Mouse (Mus musculus) forebrain, embryonic 16.5 days (tissue): ENCODE data around the gene Npdc1. TPM values are rescaled to one million over a fixed set of nuclear protein-coding genes. Genes with fewer than 3 reads are reported as not detected.

Source experiments
- ATAC-seq: fragments of 200-750 bp; cut with Nextera tagmentation; 2 replicates; pipeline ENCODE4 v1.8.0; 2017; ENCODE audit warnings: mild to moderate bottlenecking, moderate library complexity
- H3K27ac ChIP-seq: fragments of 300-500 bp; sonication (generic); 2 replicates; pipeline ENCODE4 v1.5.1; 2014; ENCODE audit warnings: low read length, control low read depth
- H3K27me3 ChIP-seq: fragments of 300-500 bp; sonication (generic); replicated peaks from 2 replicates; pipeline ENCODE4 v1.6.1; 2014; ENCODE audit warnings: low read length; ENCODE audit not compliant: control insufficient read depth, insufficient read depth
- H3K36me3 ChIP-seq: fragments of 300-500 bp; sonication (generic); 2 replicates; pipeline ENCODE4 v1.6.1; 2014; ENCODE audit not compliant: control insufficient read depth, insufficient read depth
- H3K4me1 ChIP-seq: fragments of 300-500 bp; sonication (generic); replicated peaks from 2 replicates; pipeline ENCODE4 v1.6.1; 2014; ENCODE audit warnings: low read length; ENCODE audit not compliant: control insufficient read depth, insufficient read depth
- H3K4me2 ChIP-seq: fragments of 300-500 bp; sonication (generic); 2 replicates; pipeline ENCODE4 v1.6.1; 2014; ENCODE audit warnings: mild to moderate bottlenecking, low read length, control low read depth
- H3K4me3 ChIP-seq: fragments of 300-500 bp; sonication (generic); replicated peaks from 2 replicates; pipeline ENCODE4 v1.5.1; 2014; ENCODE audit warnings: mild to moderate bottlenecking, low read length, control low read depth
- H3K9ac ChIP-seq: fragments of 300-500 bp; sonication (generic); replicated peaks from 2 replicates; pipeline ENCODE4 v1.6.1; 2014; ENCODE audit warnings: low read depth, low read length, control low read depth
- H3K9me3 ChIP-seq: fragments of 300-500 bp; sonication (generic); 2 replicates; pipeline ENCODE4 v1.6.1; 2016; ENCODE audit warnings: low read length; ENCODE audit not compliant: control insufficient read depth
- WGBS: fragments of 180-500 bp; shearing (Covaris S2); extraction: QIAGEN DNeasy Blood & Tissue Kit; methylation state at CpG from one replicate; pipeline ENCODE4 v1.1.7; 2014; 5-methylcytosine and 5-hydroxymethylcytosine counted together
- polyA plus RNA-seq: library from polyadenylated mRNA; unstranded; fragments of >200 nt; fragmentation: Nextera tagmentation; extraction: Ambion mirVana; gene quantifications from 2 replicates; pipeline ENCODE4 v1.2.1, GENCODE M21; 2015

Gene Npdc1
- polyA plus RNA-seq, 1 experiment from 2014 or later = 515 TPM

GRCm38 (mm10) chr2:25426721-25427191 is 27.6 kb downstream of the Npdc1 start:
- H3K4me3 ChIP-seq = no peak overlapping the region
- no peaks in the 10 kb centered on the region for H3K9me3 ChIP-seq
- 0 out of 2 replicates have a peak, but pooled peaks have one; percentile 11 for ATAC-seq
- H3K27ac ChIP-seq = no peak overlapping the region
- no peaks in the 10 kb centered on the region for H3K36me3 ChIP-seq
- peaks cover 25% of the 10 kb centered on the region for H3K4me1 ChIP-seq
- WGBS = 30% methylated on average over 5 of the region's 5 CpGs
- no peaks in the 10 kb centered on the region; the same call in 1 of the 2 replicates for H3K27me3 ChIP-seq
- H3K9ac ChIP-seq = no peak overlapping the region
- H3K4me2 ChIP-seq = no peak overlapping the region

- whole genome bisulfite sequencing = 91% methylated on average over 5 of the region's 5 CpGs
- ATAC-seq = no peak
These were observed 28.1 kb downstream of the Npdc1 start for GRCm38 (mm10) chr2:25427256-25427655.

GRCm38 (mm10) chr2:25428442-25429236 is 29.5 kb downstream of the Npdc1 start, which contains the start of gene Abca2:
Gene Abca2 (plus strand): TSS chr2:25428703.
- H3K4me1 ChIP-seq = peaks cover 25% of the 10 kb centered on the region
- WGBS = under 1% methylated on average over 89 of the region's 89 CpGs
- peak within 1 kb of the TSS; percentile 71 for H3K27ac ChIP-seq
- H3K9me3 ChIP-seq = no peaks in the 10 kb centered on the region
- ATAC-seq = peak; percentile 90
- peak within 1 kb of the TSS; percentile 64 for H3K4me3 ChIP-seq
- H3K4me2 ChIP-seq = peak within 1 kb of the TSS; percentile 67
- H3K27me3 ChIP-seq = no peaks in the 10 kb centered on the region; the same call in 1 of the 2 replicates
- H3K9ac ChIP-seq = peak within 1 kb of the TSS; percentile 91
- H3K36me3 ChIP-seq = no peaks in the 10 kb centered on the region; the same call in 1 of the 2 replicates

More at GRCm38 (mm10) chr2:25427256-25427655, 28.1 kb downstream of the Npdc1 start:
- H3K27me3 ChIP-seq = no peaks in the 10 kb centered on the region; the same call in 1 of the 2 replicates
- no peaks in the 10 kb centered on the region for H3K9me3 ChIP-seq
- no peaks in the 10 kb centered on the region for H3K36me3 ChIP-seq
- H3K4me1 ChIP-seq = peaks cover 25% of the 10 kb centered on the region
- H3K27ac ChIP-seq = no peak overlapping the region
- H3K4me3 ChIP-seq = no peak overlapping the region
- no peak overlapping the region for H3K9ac ChIP-seq
- H3K4me2 ChIP-seq = no peak overlapping the region

- Histone ChIP-seq H3K9me3 (no peaks in the 10 kb centered on the region), H3K4me2 (peak overlapping the region; percentile 67), H3K36me3 (no peaks in the 10 kb centered on the region; the same call in 1 of the 2 replicates), H3K27me3 (no peaks in the 10 kb centered on the region; the same call in 1 of the 2 replicates), H3K9ac (peak overlapping the region; percentile 91), H3K4me1 (peaks cover 25% of the 10 kb centered on the region), H3K4me3 (peak overlapping the region; percentile 64), H3K27ac (no peak overlapping the region)
- 57% methylated on average over 5 of the region's 5 CpGs for WGBS
- ATAC-seq = no peak
These were observed 30.5 kb downstream of the Npdc1 start for GRCm38 (mm10) chr2:25429435-25430180.

- Histone ChIP-seq H3K36me3 (no peaks in the 10 kb centered on the region; the same call in none of the 2 replicates), H3K27ac (no peak overlapping the region), H3K4me2 (peak overlapping the region; percentile 12; the same call in 1 of the 2 replicates), H3K9me3 (no peaks in the 10 kb centered on the region), H3K27me3 (no peaks in the 10 kb centered on the region), H3K4me3 (no peak overlapping the region), H3K4me1 (peaks cover 25% of the 10 kb centered on the region), H3K9ac (no peak overlapping the region)
- WGBS = 58% methylated on average over 17 of the region's 17 CpGs
- no peak for ATAC-seq
These were observed 31.5 kb downstream of the Npdc1 start for GRCm38 (mm10) chr2:25430395-25431233.

GRCm38 (mm10) chr2:25431308-25431855 is 32.2 kb downstream of the Npdc1 start:
- Histone ChIP-seq H3K27ac (no peak overlapping the region), H3K27me3 (no peaks in the 10 kb centered on the region), H3K4me2 (no peak overlapping the region), H3K4me3 (no peak overlapping the region), H3K9me3 (no peaks in the 10 kb centered on the region), H3K4me1 (peaks cover 25% of the 10 kb centered on the region), H3K36me3 (no peaks in the 10 kb centered on the region; the same call in none of the 2 replicates), H3K9ac (no peak overlapping the region)
- WGBS = 72% methylated on average over 6 of the region's 6 CpGs
- no peak for ATAC-seq

- 83% methylated on average over 11 of the region's 11 CpGs for WGBS
- H3K4me3 ChIP-seq = no peak overlapping the region
- no peaks in the 10 kb centered on the region; the same call in none of the 2 replicates for H3K36me3 ChIP-seq
- no peak overlapping the region for H3K9ac ChIP-seq
- no peaks in the 10 kb centered on the region for H3K27me3 ChIP-seq
- H3K4me2 ChIP-seq = no peak overlapping the region
- H3K4me1 ChIP-seq = peaks cover 25% of the 10 kb centered on the region
- no peak for ATAC-seq
- no peaks in the 10 kb centered on the region for H3K9me3 ChIP-seq
- H3K27ac ChIP-seq = no peak overlapping the region
These were observed 33.4 kb downstream of the Npdc1 start for GRCm38 (mm10) chr2:25432326-25433098.

GRCm38 (mm10) chr2:25433101-25433500 is 34.0 kb downstream of the Npdc1 start:
- ATAC-seq = no peak
- no peak overlapping the region for H3K4me3 ChIP-seq
- no peak overlapping the region for H3K4me2 ChIP-seq
- H3K4me1 ChIP-seq = peaks cover 25% of the 10 kb centered on the region
- H3K9me3 ChIP-seq = no peaks in the 10 kb centered on the region
- no peaks in the 10 kb centered on the region for H3K27me3 ChIP-seq
- no peak overlapping the region for H3K27ac ChIP-seq
- H3K9ac ChIP-seq = no peak overlapping the region
- no peaks in the 10 kb centered on the region; the same call in none of the 2 replicates for H3K36me3 ChIP-seq
- WGBS = 92% methylated on average over 17 of the region's 17 CpGs
